Mouse (Mus musculus): Measurements from ENCODE around the gene Fbxl8. TPM values are rescaled to one million over a fixed set of nuclear protein-coding genes. Genes with fewer than 3 reads are reported as not detected.

The Fbxl8 gene
- 8.0 to 10.0 TPM (median 9.0 TPM) in 4 replicates for total RNA-seq (2023; ENCODE audit: inconsistent age)

DNA sequence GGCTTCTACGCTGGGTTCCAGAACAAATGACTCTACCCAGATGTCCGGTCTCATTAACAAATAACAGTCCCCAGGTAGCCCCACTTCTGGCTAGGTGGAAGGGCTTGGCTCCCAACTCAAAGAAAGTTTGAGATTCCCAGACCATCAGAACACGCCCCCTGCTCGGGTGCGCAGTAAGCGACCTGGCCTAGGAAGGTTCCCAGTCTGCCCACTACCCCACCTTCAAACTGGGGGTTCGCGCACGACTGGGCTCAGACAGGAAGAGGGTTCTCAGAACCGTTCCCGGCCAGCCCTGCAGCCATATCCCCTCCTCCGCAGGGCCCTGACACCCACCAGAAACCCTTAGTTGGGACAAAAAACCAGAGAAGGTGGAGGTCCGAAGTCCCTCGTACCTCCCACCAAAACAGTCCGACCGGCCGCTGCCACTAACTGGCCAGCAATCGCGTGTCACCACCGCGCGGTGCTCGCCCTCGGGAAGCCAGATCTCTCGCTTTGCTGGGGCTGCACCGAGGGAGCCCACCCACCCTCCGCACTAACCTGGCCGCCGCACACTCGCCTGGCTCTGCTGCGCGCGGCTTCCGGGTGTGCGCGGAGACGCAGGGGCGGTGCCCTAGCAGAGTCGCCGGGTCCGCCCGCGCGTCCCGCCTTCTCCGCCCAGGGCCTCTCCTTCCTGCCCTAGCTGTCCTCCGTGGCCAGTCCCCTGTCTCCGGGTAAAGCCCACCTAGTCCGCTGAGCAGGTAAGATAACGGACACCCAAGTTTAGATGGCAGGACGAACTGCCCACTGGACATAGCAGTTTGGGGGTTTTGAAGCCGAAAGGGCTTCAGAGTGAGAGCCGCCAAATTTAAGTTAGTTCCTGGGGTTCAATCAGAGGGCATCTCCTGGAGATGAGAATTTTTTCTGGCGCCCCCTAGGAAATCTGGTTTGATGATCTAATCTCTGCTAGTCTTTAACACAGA, at the start of gene Fbxl8, which contains the start of gene Tradd:
TSS of gene Fbxl8 (plus strand) at position 625 of the 959 bp plus-strand sequence.
TSS of gene Tradd (minus strand) at position 586 of the 959 bp plus-strand sequence.

DNA sequence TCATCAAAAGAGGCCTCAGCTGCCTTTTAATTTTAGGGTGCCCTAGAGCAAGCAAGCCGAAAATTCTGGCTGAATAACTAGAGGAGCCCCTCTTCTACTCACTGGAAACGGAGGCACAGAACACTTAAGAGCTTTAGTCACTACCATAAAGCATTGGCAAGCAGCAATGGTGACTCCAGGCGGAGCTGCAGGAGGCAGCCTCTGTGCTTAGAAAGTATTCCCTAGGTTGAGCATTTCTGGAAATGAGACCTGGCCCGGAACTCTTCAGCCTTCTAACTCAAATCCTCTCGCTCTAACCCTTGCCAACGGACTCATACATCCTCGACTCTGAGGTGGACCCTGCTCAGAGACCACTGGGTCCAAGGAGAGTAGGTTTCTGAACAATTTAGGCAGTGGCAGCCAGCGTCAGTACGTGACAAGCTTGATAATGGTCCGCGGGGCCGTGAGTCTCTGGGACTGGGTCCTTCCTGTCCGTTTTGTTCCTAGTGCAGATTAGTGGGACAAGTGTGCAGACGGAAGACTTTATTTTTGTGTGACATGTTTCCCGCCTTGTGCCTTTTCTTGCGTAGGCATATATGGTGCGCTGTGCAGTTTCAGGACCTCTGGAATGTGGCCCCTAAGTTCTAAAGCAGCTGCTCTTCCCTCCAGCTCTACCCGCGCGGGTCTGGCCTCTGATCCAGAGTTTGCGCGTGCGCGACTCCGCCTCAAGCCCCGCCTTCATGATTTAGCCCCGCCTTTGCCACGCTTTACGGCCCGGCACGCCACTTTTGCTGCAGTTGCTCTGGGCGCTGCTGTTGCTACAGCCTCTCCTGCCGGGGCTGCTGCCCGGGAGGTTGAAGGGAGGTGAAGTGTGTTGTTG, 39.8 kb upstream of the Fbxl8 start, which contains the start of gene D230025D16Rik:
TSS of gene D230025D16Rik (plus strand) at position 733 of the 859 bp plus-strand sequence.

DNA sequence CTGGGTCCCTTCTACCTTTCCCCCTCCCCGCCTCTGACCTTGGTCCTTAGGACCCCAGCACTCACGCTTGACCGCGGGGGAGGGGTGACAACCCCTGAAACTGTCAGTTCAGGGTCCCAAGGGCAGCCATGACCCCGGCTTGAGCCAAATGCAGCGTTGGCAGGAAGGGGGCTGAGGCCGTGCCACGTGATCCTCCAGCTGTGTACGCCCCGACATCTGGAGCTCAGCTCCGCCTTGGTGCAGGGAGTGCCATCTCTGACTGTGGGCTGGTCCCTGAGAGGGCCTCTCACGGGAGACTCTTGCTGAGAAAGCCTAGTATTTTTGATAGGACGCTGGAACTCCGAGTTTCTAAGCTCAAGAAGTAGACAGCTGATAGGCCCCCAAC, 9.5 kb upstream of the Fbxl8 start, which contains the start of gene B3gnt9:
TSS of gene B3gnt9 (minus strand) at position 188 of the 385 bp plus-strand sequence.

DNA sequence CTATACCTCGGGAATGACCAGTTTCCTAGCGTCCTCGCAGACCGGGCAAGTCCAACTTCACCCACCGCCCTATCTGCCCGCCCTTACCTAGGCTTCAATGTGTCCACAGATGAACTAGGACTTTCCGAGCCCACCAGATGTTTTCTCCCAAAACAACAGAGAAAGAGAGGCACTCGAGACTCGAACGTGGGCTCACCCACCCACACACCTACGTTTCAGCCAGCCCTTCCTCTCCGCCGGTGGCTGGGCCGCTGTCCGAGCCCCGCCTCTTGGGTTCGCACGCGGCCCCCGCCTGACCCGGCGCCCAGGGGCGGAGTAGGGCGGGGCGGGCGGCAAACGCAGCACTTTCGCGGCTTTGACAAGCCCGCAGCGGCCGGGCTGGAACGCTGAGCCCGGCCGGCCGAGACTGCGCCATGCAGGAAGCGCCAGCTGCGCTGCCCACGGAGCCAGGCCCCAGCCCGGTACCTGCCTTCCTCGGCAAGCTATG, 5.1 kb downstream of the Fbxl8 start, which contains the start of gene Hsf4:
TSS of gene Hsf4 (plus strand) at position 341 of the 487 bp plus-strand sequence.

DNA sequence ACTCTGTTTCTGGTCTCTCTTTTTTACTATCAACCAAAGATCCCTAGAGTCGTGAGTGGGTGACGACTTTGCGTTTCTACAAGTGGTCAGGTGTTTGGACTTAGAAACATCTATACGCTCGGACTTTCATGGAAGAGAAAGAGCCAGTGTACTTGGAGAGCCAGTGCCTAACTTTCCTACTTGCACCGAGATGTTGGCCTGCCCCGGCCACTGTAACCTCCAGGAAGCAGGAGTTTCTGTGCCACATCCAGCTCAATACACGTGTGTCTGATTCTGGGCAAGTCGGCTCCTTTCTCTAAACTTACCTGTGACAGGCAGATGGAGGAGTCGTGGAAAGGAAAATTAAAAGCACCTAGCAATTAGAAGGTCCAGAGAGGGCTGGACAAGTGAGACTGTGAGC, 11.4 kb downstream of the Fbxl8 start, which contains the start of gene Nol3:
TSS of gene Nol3 (plus strand) at position 301 of the 400 bp plus-strand sequence.

DNA sequence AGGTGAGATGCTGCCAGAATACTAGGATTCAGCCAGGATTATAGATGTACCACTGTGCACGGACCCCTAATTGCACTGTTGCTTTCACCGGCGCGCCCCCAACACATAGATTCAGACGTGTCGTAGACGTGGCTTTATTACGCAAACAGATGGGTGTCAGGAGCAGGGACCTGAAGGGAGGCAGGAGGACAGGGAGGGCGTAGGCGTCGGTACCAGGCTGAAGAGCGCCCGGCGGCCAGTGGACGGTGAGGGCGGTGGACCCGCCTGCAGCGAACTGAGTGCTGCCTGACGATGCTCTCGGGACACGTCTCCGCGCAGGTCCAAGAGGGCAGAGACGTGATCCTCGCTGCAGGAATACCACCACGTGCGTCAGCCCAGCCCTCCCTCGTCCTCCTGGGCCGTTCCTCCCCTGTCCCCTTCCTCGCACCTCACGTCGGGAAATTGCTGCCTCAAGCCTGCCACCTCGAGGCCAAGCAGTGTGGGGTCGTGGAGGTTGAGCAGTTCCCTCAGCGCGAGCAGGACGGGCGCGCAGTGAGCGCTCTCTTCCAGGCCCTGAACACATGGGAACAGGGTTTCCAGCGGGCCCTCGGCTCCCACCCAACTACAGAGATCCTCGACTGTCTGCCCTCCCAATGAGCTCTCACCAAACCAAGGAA, 25.5 kb downstream of the Fbxl8 start, which contains the start of gene 4931428F04Rik:
TSS of gene 4931428F04Rik (minus strand) at position 60 of the 656 bp plus-strand sequence.

DNA sequence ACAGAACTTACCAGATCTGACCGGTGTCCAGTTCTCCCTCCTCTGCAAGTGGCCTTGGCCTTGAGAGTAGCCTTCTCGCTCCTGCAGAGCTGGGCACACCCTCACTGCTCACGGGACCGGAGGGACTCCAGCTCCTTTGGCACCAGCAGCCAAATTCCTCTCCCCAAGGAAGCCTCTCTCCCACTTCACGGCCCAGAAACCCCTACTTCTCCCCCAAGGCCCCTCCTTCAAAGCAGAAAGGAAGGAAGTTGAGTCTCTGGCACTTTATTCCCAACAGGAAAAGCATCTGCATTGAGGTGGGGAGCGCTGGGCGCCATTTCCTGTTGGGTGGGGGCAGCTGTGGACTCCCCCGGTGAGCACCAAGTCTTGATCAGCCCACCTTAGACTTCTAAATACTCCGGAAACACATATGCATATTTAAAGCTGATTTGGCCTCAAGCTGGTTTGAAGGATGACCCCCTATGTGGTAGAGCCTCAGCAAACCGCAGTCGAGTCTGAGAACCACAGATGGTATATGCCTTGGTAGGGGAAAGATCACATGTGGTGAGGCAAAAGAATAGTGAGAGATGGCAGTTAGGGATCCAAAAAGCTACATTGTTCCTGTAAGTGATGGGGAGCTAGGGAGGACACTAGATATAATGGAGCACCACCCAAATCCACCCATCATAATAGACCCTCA, 31.6 kb downstream of the Fbxl8 start, which contains the start of gene Exoc3l:
TSS of gene Exoc3l (minus strand) at position 207 of the 679 bp plus-strand sequence.

DNA sequence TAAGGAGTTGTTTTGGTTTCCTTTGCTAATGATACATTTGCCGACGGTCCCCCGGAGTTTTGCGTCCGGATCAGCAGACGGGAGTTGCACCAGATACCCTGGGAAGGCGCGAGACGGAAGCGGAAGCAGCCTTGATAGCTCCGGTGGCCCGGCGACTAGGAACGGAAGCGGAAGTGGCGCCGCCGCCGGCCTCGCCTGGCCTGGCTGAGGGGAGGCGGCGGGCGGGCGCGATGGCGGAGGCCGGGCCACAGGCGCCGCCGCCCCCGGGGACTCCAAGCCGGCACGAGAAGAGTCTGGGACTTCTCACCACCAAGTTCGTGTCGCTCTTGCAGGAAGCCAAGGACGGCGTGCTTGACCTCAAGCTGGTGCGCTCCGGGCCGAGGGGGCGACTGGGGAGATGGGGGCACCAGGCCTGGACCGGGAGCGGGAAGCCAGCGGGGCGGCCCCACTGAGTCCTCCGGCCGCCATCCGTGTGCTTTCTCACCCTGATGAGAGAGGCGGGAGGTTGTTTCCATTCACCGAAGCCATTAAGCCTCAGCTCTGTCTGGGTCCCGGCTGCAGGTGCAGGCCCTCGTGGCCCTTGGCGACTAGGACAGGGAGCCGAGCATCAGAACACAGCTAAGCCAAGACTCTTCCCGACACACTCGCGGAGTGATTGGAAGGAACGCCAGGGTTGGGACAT, 33.2 kb downstream of the Fbxl8 start, which contains the start of gene E2f4:
TSS of gene E2f4 (plus strand) at position 153 of the 682 bp plus-strand sequence.

DNA sequence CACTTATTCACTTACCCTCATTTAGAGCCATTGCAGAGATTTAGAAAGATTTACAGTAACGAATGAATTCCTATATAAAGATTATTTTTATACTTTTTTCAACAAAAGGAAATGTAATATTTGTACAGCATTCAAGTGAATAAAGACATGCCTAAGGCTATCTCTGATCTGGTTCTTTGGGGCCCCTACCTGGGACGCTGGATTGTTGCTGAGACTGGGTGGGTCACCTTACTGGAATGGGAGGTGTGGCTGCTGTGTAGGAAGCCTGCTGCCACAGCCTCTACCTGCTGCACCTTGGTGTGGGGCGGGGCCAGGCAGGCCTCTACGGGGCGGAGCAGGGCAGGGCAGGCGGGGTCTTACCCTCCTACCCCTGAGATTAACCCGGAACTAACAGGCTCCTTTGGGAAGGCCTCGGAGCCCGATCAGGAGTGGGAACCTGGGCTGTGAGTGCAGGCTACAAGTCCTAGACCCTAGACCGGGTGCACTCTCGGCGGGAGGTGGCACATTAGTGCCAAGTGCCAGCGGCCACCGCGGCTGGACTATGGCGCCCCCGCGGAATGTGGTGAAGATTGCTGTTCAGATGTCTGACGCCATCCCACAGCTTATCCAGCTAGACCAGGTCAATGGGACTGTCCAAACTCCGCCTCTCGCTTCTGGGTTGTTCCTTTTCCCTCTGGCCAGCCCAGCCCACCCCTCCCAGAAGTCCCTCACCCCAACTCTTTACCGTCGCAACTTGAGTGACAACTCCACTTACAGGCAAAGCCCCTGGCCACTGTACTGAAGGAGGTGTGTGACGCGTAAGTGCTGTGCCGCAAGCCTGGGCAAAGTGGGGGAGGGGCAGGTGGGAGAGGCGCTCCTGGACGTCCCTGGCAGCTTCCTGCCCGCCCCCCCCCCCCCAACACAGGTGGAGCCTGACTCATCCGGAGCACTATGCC, 41.0 kb downstream of the Fbxl8 start, which contains the start of gene Elmo3:
TSS of gene Elmo3 (plus strand) at position 391 of the 935 bp plus-strand sequence.

Other genes with a start within 250 kb of the Fbxl8 start
- not detected in 4 replicates for gene Ces3a, start 216.0 kb upstream of the Fbxl8 start, total RNA-seq (2023; ENCODE audit: inconsistent age)
- gene Ces3b, start 180.9 kb upstream of the Fbxl8 start, total RNA-seq (2023; ENCODE audit: inconsistent age), result not detected in 4 replicates
- gene Ces4a, start 132.8 kb upstream of the Fbxl8 start, total RNA-seq (2023; ENCODE audit: inconsistent age), result not detected in 4 replicates
- 88.9 to 106 TPM (median 97.3 TPM) in 4 replicates for gene Cbfb, start 94.0 kb upstream of the Fbxl8 start, total RNA-seq (2023; ENCODE audit: inconsistent age)
- 22.9 to 29.6 TPM (median 24.6 TPM) in 4 replicates for gene D230025D16Rik, start 39.5 kb upstream of the Fbxl8 start, total RNA-seq (2023; ENCODE audit: inconsistent age)
- 1.00 to 1.5 TPM (median 1.4 TPM) in 4 replicates for gene B3gnt9, start 9.5 kb upstream of the Fbxl8 start, total RNA-seq (2023; ENCODE audit: inconsistent age)
- 21.0 to 25.3 TPM (median 23.2 TPM) in 4 replicates for gene Tradd, start within 50 bp of the Fbxl8 start, total RNA-seq (2023; ENCODE audit: inconsistent age)
- 0.33 to 1.1 TPM (median 0.88 TPM) in 4 replicates for gene Hsf4, start 5.2 kb downstream of the Fbxl8 start, total RNA-seq (2023; ENCODE audit: inconsistent age)
- gene Nol3, start 11.5 kb downstream of the Fbxl8 start, total RNA-seq (2023; ENCODE audit: inconsistent age), result not detected in 4 replicates
- 5.0 to 7.7 TPM (median 6.5 TPM) in 4 replicates for gene 4931428F04Rik, start 25.2 kb downstream of the Fbxl8 start, total RNA-seq (2023; ENCODE audit: inconsistent age)
- 1.2 to 1.4 TPM (median 1.3 TPM) in 4 replicates for gene Exoc3l, start 31.5 kb downstream of the Fbxl8 start, total RNA-seq (2023; ENCODE audit: inconsistent age)
- gene E2f4, start 33.0 kb downstream of the Fbxl8 start, total RNA-seq (2023; ENCODE audit: inconsistent age), result 83.8 to 97.8 TPM (median 88.5 TPM) in 4 replicates
- 3.0 to 4.7 TPM (median 3.9 TPM) in 4 replicates for gene Elmo3, start 41.0 kb downstream of the Fbxl8 start, total RNA-seq (2023; ENCODE audit: inconsistent age)
- 6.3 to 8.3 TPM (median 7.0 TPM) in 4 replicates for gene Lrrc29, start 61.6 kb downstream of the Fbxl8 start, total RNA-seq (2023; ENCODE audit: inconsistent age)
- 26.8 to 32.7 TPM (median 29.3 TPM) in 4 replicates for gene Tmem208, start 61.7 kb downstream of the Fbxl8 start, total RNA-seq (2023; ENCODE audit: inconsistent age)
- gene Fhod1, start 83.3 kb downstream of the Fbxl8 start, total RNA-seq (2023; ENCODE audit: inconsistent age), result 35.8 to 40.7 TPM (median 37.7 TPM) in 4 replicates
- gene Slc9a5, start 84.2 kb downstream of the Fbxl8 start, total RNA-seq (2023; ENCODE audit: inconsistent age), result 1.3 to 2.1 TPM (median 2.0 TPM) in 4 replicates
- not detected in 4 replicates for gene Plekhg4, start 108.6 kb downstream of the Fbxl8 start, total RNA-seq (2023; ENCODE audit: inconsistent age)
- gene Kctd19, start 148.9 kb downstream of the Fbxl8 start, total RNA-seq (2023; ENCODE audit: inconsistent age), result not detected in 4 replicates
- not detected in 4 replicates for gene Lrrc36, start 148.9 kb downstream of the Fbxl8 start, total RNA-seq (2023; ENCODE audit: inconsistent age)
- 0.54 to 0.77 TPM (median 0.63 TPM) in 3 of 4 replicates, not detected in the other for gene Tppp3, start 206.9 kb downstream of the Fbxl8 start, total RNA-seq (2023; ENCODE audit: inconsistent age)
- 3.0 to 4.8 TPM (median 3.6 TPM) in 4 replicates for gene Zdhhc1, start 232.3 kb downstream of the Fbxl8 start, total RNA-seq (2023; ENCODE audit: inconsistent age)

Data from B cell, adult (primary cell).